In genomic region chr12:34529165-34529545, GRCm38 (mm10) we compare ENCODE assay signal across 8 mouse cellular contexts.
DNase-seq lines count a peak whose midpoint lies in the region; TF ChIP-seq lines count a peak whose summit lies in the region.

No protein-coding gene starts in this region.

- peak; percentile 43 for DNase-seq in gastrocnemius, adult 2 months
- no peak for DNase-seq in gastrocnemius, postnatal 36 days
- peak; percentile 39 to 46 for DNase-seq in cerebellum, adult 18-20 months
- no peak for DNase-seq in heart, embryonic 10.5 days (ENCODE audit: low spot score)
- DNase-seq in left cerebral cortex, adult 18-20 months (ENCODE audit: low spot score in 2 of 2): peak; percentile 59 to 78
- DNase-seq in right cerebral cortex, postnatal 36 days (ENCODE audit: low spot score in 2 of 2): peak; percentile 73 to 89
- no peak for DNase-seq in urinary bladder, adult 2 months (ENCODE audit: low spot score)
- no peak for DNase-seq in adrenal gland, adult 18-20 months (ENCODE audit: low spot score in 2 of 2)

- 29% methylated on average over 3 of the region's 3 CpGs for WGBS in heart, embryonic 10.5 days

- H3K4me1 ChIP-seq in heart, embryonic 10.5 days: peaks cover 10% of the 10 kb centered on the region; the same call in 1 of the 2 replicates

- H3K36me3 ChIP-seq in heart, embryonic 10.5 days: no peaks in the 10 kb centered on the region

- peak overlapping the region; percentile 85 for H3K27ac ChIP-seq in gastrocnemius, adult 2 months
- H3K27ac ChIP-seq in heart, embryonic 10.5 days: peak overlapping the region; percentile 88

- H3K4me3 ChIP-seq in gastrocnemius, adult 2 months: peak overlapping the region; percentile 71
- H3K4me3 ChIP-seq in heart, embryonic 10.5 days: peak overlapping the region; percentile 57

- H3K27me3 ChIP-seq in heart, embryonic 10.5 days (ENCODE audit: insufficient read depth, poor library complexity, severe bottlenecking): no peaks in the 10 kb centered on the region

- no peak for TF ChIP-seq CTCF in gastrocnemius, adult 2 months (IDR thresholded peaks at IDR 0.05)

- no peaks in the 10 kb centered on the region for H3K9me3 ChIP-seq in heart, embryonic 10.5 days

- intact Hi-C loops in gastrocnemius, adult 2 months (cut with DNase I): loop anchor here (5.0 kb wide), 2 partner anchors 57 to 77 kb away; no protein-coding TSS in a partner anchor
- intact Hi-C loops in gastrocnemius, postnatal 36 days (cut with DNase I): no loop called here

Comparison
In these comparisons a context has a peak if more than half of its experiments do, and no peak if none do; other contexts are left out.
1. DNase-seq: peak in gastrocnemius, adult 2 months (single experiment), cerebellum, adult 18-20 months (2 of 2), left cerebral cortex, adult 18-20 months (2 of 2) and right cerebral cortex, postnatal 36 days (2 of 2); none in gastrocnemius, postnatal 36 days (0 of 2), heart, embryonic 10.5 days (single experiment), urinary bladder, adult 2 months (single experiment) and adrenal gland, adult 18-20 months (0 of 2).